Mouse (Mus musculus): ENCODE results near the gene Msh4.

The Msh4 gene

DNA sequence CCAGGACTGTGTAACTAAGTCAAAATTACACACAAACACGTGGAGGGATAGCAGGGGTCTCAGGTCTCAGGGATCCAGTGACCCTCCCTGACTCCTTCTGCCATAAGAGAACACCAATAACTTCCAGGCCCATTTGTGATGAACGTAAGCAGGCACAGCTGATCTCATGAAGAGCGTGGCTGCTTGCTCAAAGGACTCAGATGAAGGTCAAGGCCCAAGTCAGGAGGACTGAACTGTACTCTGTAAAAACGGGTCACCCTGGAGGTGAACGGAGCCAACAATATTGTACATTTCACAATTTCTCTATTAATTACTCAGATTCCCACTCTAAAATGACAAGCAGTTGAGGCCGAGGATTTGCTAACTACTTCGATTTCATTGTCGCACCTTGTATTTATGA is 91.9 kb downstream of the Msh4 start:
- no peak for DNase-seq (ENCODE audit: low read depth, low spot score)

DNA sequence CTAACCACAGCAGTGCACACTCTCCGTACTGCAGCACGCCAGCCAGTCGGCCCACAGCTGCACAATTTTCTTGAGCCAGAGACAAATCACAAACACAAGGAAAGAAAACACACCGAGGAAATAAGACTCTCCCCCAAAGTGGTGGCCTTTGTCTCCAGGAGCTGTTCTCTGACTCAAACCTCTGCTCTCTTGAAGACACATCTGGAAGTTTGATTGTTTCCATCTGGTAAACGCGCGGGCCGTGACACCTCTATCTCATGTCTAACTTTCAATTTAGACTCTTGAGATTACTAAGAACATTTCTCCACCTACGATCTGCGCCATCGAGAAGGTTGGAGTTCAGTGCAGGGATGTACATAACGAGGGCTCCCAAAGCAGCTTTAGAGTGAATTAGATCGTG is 97.5 kb downstream of the Msh4 start:
- no peak for DNase-seq (ENCODE audit: low read depth, low spot score)

DNA sequence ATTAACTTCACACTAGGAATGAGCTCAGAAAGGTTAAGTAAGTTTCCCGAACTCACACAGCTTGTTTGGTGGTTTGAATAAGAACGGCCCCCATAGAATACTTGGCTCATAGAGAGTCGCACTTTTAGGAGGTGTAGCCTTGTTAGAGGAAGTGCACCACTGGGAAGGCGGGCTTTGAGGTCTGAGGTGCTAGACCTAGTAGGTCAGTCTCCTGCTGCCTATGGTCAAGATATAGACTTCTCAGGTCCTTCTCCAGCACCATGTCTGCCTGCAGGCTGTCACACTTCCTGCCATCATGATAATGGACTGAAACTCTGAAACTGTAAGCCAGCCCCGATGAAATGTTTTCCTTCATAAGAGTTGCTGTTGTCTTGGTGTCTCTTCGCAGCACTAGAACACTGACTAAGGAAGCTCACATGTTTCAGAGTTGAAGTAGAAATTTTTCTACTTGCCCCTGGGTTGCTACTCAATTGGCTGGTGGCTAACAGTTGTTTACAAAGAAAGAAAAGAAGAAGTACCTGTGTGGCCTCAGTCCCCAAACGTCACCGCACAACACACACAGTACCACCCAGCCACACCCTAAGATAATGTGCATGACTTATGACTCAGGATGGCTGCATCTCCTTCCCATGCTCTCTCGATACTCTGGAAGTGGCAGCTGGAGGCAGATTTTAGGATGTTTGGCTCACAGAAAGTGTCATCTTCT is 98.3 kb downstream of the Msh4 start:
- no peak for DNase-seq (ENCODE audit: low read depth, low spot score)

Measured in 3T3-L1 (cell line).